Mouse (Mus musculus) intestine, postnatal 0 days (tissue): ENCODE measurements at regions not wholly inside any gene's neighbourhood (a gene's known extent, or its start where the extent isn't known, plus 50 kb on each side); places are given as distances from the start of the nearest gene placed in this dataset.
A peak's percentile ranks its signal among the peaks of the same experiment; 100 is the strongest.

Experiments
- ATAC-seq: fragments of 200-750 bp; cut with Nextera tagmentation; 2 replicates; pipeline ENCODE4 v1.8.0; 2017; ENCODE audit warnings: mild to moderate bottlenecking, moderate TSS enrichment, moderate library complexity
- H3K27ac ChIP-seq: fragments of 300-500 bp; sonication (generic); 2 replicates; pipeline ENCODE4 v1.5.1; 2014; ENCODE audit warnings: mild to moderate bottlenecking, low read depth, low read length, moderate library complexity
- H3K27me3 ChIP-seq: fragments of 300-500 bp; sonication (generic); replicated peaks from 2 replicates; pipeline ENCODE4 v1.6.1; 2014; ENCODE audit warnings: low read length, mixed read lengths; ENCODE audit not compliant: control insufficient read depth, insufficient read depth
- H3K36me3 ChIP-seq: fragments of 300-500 bp; sonication (generic); 2 replicates; pipeline ENCODE4 v1.6.1; 2014; ENCODE audit warnings: mild to moderate bottlenecking, moderate library complexity; ENCODE audit not compliant: control insufficient read depth, insufficient read depth
- H3K4me1 ChIP-seq: fragments of 300-500 bp; sonication (generic); replicated peaks from 2 replicates; pipeline ENCODE4 v1.6.1; 2014; ENCODE audit warnings: antibody characterized with exemption, low read length, mixed read lengths; ENCODE audit not compliant: control insufficient read depth, insufficient read depth
- H3K4me2 ChIP-seq: fragments of 300-500 bp; sonication (generic); replicated peaks from 2 replicates; pipeline ENCODE4 v1.6.1; 2014; ENCODE audit warnings: low read depth, mild to moderate bottlenecking, moderate library complexity
- H3K4me3 ChIP-seq: fragments of 300-500 bp; sonication (generic); 2 replicates; pipeline ENCODE4 v1.5.1; 2014; ENCODE audit warnings: low read depth, low read length
- H3K9ac ChIP-seq: fragments of 300-500 bp; sonication (generic); 2 replicates; pipeline ENCODE4 v1.6.1; 2014; ENCODE audit warnings: mild to moderate bottlenecking, low read depth, low read length
- H3K9me3 ChIP-seq: fragments of 300-500 bp; sonication (generic); 2 replicates; pipeline ENCODE4 v1.6.1; 2016; ENCODE audit warnings: mixed run types; ENCODE audit not compliant: control insufficient read depth
- CTCF ChIP-seq: sonication (generic); IDR thresholded peaks from 2 replicates; pipeline ENCODE4 v1.5.1; 2016; ENCODE audit warnings: low read depth, mild to moderate bottlenecking, control low read depth, antibody characterized with exemption, moderate library complexity
- WGBS: fragments of 180-500 bp; shearing (Covaris S2); extraction: QIAGEN DNeasy Blood & Tissue Kit; methylation state at CpG from one replicate; pipeline ENCODE4 v1.1.7; 2014; 5-methylcytosine and 5-hydroxymethylcytosine counted together

DNA sequence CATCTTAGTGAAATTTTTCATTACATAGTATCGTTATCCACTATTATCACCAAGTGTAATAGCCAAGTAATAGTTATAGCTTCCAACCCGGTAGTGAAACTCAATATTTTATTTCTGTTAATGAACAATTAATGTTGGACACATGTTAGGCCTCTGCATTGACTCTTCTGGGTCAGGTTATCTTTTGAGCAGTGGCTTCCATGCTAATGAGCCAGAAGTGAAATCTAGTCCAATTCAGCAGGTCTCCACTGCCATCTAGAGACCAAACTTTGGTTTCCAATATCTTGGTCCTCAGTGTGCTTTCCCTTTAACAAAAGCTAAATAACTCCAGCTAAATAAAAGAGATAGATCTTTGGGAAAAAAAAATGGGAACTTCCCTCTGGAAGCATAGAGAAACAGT lies 258.9 kb upstream of the Aldoart1 start:
- TF ChIP-seq CTCF: peak; percentile 66
- H3K27ac ChIP-seq: no peak overlapping the region
- WGBS: 62% methylated on average over 2 of the region's 2 CpGs
- H3K4me3 ChIP-seq: no peak overlapping the region
- H3K36me3 ChIP-seq: no peaks in the 10 kb centered on the region
- no peak overlapping the region for H3K4me2 ChIP-seq
- ATAC-seq: no peak
- no peak overlapping the region for H3K9ac ChIP-seq
- H3K4me1 ChIP-seq: no peaks in the 10 kb centered on the region
- no peaks in the 10 kb centered on the region for H3K9me3 ChIP-seq
- no peaks in the 10 kb centered on the region for H3K27me3 ChIP-seq
